Mouse (Mus musculus): ENCODE measurements around the gene Naa16.

Naa16 gene

DNA sequence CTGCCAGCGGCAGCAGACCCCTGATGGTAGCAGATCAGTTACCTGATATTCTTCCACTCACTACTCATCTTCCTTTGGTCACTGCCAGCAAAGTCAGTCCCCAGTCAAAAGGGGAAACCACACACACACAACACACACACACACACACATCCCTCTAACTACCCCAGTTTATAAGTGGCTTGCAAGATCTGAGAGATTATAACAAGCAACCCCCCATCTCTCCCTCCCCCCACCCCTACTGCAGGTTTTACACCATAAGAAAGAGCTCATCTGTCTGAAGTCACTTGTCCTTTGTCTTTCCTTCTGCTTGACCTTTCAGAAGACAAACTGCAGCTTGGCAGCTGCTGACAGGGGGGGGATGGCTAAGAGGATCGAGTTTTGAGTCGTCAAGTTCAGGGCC, 115.1 kb downstream of the Naa16 start:
- no peak for DNase-seq (ENCODE audit: low read depth, low spot score)

All from brain, embryonic 18.5 days (tissue).